Comparison of ENCODE assay signal across 8 mouse cellular contexts in genomic region chr1:185329851-185330250, GRCm38 (mm10). TPM values are rescaled to one million over a fixed set of nuclear protein-coding genes. Genes with fewer than 3 reads are reported as not detected.
DNase-seq lines count a peak whose midpoint lies in the region; ATAC-seq lines count a peak whose summit lies in the region.

No protein-coding gene starts in this region.

- DNase-seq in heart, adult 9 months (ENCODE audit: low spot score in 2 of 2): no peak
- peak; percentile 58 for DNase-seq in A20 (ENCODE audit: low read depth, low spot score)
- no peak for DNase-seq in left cerebral cortex, postnatal 14 days (ENCODE audit: low spot score in 2 of 2)
- DNase-seq in urinary bladder, postnatal 36 days (ENCODE audit: low spot score in 2 of 2): no peak
- DNase-seq in cerebellum, adult 8-10 months: no peak

- H3K9ac ChIP-seq in heart, embryonic 11.5 days (ENCODE audit: low read depth, low read length): no peak overlapping the region
- H3K9ac ChIP-seq in embryonic facial prominence, embryonic 15.5 days: no peak overlapping the region
- H3K9ac ChIP-seq in liver, embryonic 15.5 days: no peak overlapping the region

- no peak overlapping the region for H3K27ac ChIP-seq in heart, embryonic 11.5 days (ENCODE audit: low read depth, low read length)
- H3K27ac ChIP-seq in embryonic facial prominence, embryonic 15.5 days (replicated peaks): no peak overlapping the region
- peak overlapping the region; percentile 89 for H3K27ac ChIP-seq in liver, embryonic 15.5 days (replicated peaks)

- no peaks in the 10 kb centered on the region for H3K27me3 ChIP-seq in heart, embryonic 11.5 days (ENCODE audit: control insufficient read depth, insufficient read depth, low read length)
- no peaks in the 10 kb centered on the region for H3K27me3 ChIP-seq in embryonic facial prominence, embryonic 15.5 days
- no peaks in the 10 kb centered on the region for H3K27me3 ChIP-seq in liver, embryonic 15.5 days

- peaks cover 8% of the 10 kb centered on the region for H3K36me3 ChIP-seq in heart, embryonic 11.5 days (ENCODE audit: control insufficient read depth, insufficient read depth, low read length)
- H3K36me3 ChIP-seq in embryonic facial prominence, embryonic 15.5 days: peaks cover 21% of the 10 kb centered on the region
- peaks cover 22% of the 10 kb centered on the region for H3K36me3 ChIP-seq in liver, embryonic 15.5 days (replicated peaks)

- peak overlapping the region; percentile 65 for H3K4me2 ChIP-seq in heart, embryonic 11.5 days
- H3K4me2 ChIP-seq in embryonic facial prominence, embryonic 15.5 days (replicated peaks): peak overlapping the region; percentile 60
- H3K4me2 ChIP-seq in liver, embryonic 15.5 days: peak overlapping the region; percentile 77; the same call in 1 of the 2 replicates

- intact Hi-C loops in left cerebral cortex, postnatal 14 days (cut with DNase I): no loop called here

- 87% methylated on average over 8 of the region's 8 CpGs for WGBS in heart, embryonic 11.5 days (ENCODE audit: insufficient replicate concordance)
- WGBS in embryonic facial prominence, embryonic 15.5 days: 92% methylated on average over 8 of the region's 8 CpGs
- WGBS in liver, embryonic 15.5 days (ENCODE audit: insufficient replicate concordance): 82% methylated on average over 8 of the region's 8 CpGs

- H3K9me3 ChIP-seq in heart, embryonic 11.5 days (replicated peaks; ENCODE audit: control insufficient read depth, low read length): no peaks in the 10 kb centered on the region
- no peaks in the 10 kb centered on the region for H3K9me3 ChIP-seq in embryonic facial prominence, embryonic 15.5 days (replicated peaks)
- H3K9me3 ChIP-seq in liver, embryonic 15.5 days (replicated peaks): no peaks in the 10 kb centered on the region

- no peak for ATAC-seq in heart, embryonic 11.5 days (replicated peaks; ENCODE audit: insufficient number of reproducible peaks, low FRiP score, low TSS enrichment)
- ATAC-seq in embryonic facial prominence, embryonic 15.5 days (ENCODE audit: insufficient number of reproducible peaks, low FRiP score, low TSS enrichment, low read depth): no peak
- ATAC-seq in liver, embryonic 15.5 days (ENCODE audit: insufficient read depth): no peak

- no peak overlapping the region for H3K4me3 ChIP-seq in heart, embryonic 11.5 days (ENCODE audit: low read depth, low read length)
- H3K4me3 ChIP-seq in embryonic facial prominence, embryonic 15.5 days (replicated peaks): peak overlapping the region; percentile 97; the same call in 1 of the 2 replicates
- peak overlapping the region; percentile 75 for H3K4me3 ChIP-seq in liver, embryonic 15.5 days (replicated peaks)

- peaks cover 10% of the 10 kb centered on the region for H3K4me1 ChIP-seq in heart, embryonic 11.5 days (ENCODE audit: control insufficient read depth, insufficient read depth, low read length)
- peaks cover 20% of the 10 kb centered on the region for H3K4me1 ChIP-seq in embryonic facial prominence, embryonic 15.5 days
- peaks cover 42% of the 10 kb centered on the region for H3K4me1 ChIP-seq in liver, embryonic 15.5 days (replicated peaks)

RNA-seq across cellular contexts. Expression of gene Iars2, which starts 0.7 kb away (rescaled TPM):
- 34.9 and 44.0 TPM in 2 replicates for polyA plus RNA-seq in heart, embryonic 11.5 days (2014; fragmentation: Nextera tagmentation; extraction: Ambion mirVana)
- 24.4 and 25.1 TPM in 2 replicates for polyA plus RNA-seq in embryonic facial prominence, embryonic 15.5 days (2015; fragmentation: Nextera tagmentation; extraction: Ambion mirVana)
- polyA plus RNA-seq in liver, embryonic 15.5 days (2015; fragmentation: Nextera tagmentation; extraction: Ambion mirVana): 17.3 and 18.9 TPM in 2 replicates
- 10 to 100 TPM; 32.8 to 33.2 TPM for total RNA-seq in left cerebral cortex, postnatal 14 days (2021)

RNA-seq across cellular contexts. Expression of gene Bpnt1, which starts 2.1 kb away (rescaled TPM):
- 27.0 and 27.5 TPM in 2 replicates for polyA plus RNA-seq in heart, embryonic 11.5 days (2014; fragmentation: Nextera tagmentation; extraction: Ambion mirVana)
- polyA plus RNA-seq in embryonic facial prominence, embryonic 15.5 days (2015; fragmentation: Nextera tagmentation; extraction: Ambion mirVana): 25.1 and 31.6 TPM in 2 replicates
- 10.3 and 11.1 TPM in 2 replicates for polyA plus RNA-seq in liver, embryonic 15.5 days (2015; fragmentation: Nextera tagmentation; extraction: Ambion mirVana)
- 10 to 100 TPM; 77.2 to 80.1 TPM for total RNA-seq in left cerebral cortex, postnatal 14 days (2021)

RNA-seq across cellular contexts. Expression of gene Eprs, which starts 33.0 kb away (rescaled TPM):
- polyA plus RNA-seq in heart, embryonic 11.5 days (2014; fragmentation: Nextera tagmentation; extraction: Ambion mirVana): 111 and 122 TPM in 2 replicates
- polyA plus RNA-seq in embryonic facial prominence, embryonic 15.5 days (2015; fragmentation: Nextera tagmentation; extraction: Ambion mirVana): 144 and 145 TPM in 2 replicates
- 71.4 and 76.7 TPM in 2 replicates for polyA plus RNA-seq in liver, embryonic 15.5 days (2015; fragmentation: Nextera tagmentation; extraction: Ambion mirVana)
- total RNA-seq in left cerebral cortex, postnatal 14 days (2021): 10 to 100 TPM; 77.4 to 81.2 TPM
